Mouse (Mus musculus) right cerebral cortex, postnatal 4 days (tissue): ENCODE results near the gene Padi4.

Source experiments
- DNase-seq: peaks from one replicate; pipeline ENCODE4 v3.0.0-alpha.2; 2022

Gene Padi4

DNA sequence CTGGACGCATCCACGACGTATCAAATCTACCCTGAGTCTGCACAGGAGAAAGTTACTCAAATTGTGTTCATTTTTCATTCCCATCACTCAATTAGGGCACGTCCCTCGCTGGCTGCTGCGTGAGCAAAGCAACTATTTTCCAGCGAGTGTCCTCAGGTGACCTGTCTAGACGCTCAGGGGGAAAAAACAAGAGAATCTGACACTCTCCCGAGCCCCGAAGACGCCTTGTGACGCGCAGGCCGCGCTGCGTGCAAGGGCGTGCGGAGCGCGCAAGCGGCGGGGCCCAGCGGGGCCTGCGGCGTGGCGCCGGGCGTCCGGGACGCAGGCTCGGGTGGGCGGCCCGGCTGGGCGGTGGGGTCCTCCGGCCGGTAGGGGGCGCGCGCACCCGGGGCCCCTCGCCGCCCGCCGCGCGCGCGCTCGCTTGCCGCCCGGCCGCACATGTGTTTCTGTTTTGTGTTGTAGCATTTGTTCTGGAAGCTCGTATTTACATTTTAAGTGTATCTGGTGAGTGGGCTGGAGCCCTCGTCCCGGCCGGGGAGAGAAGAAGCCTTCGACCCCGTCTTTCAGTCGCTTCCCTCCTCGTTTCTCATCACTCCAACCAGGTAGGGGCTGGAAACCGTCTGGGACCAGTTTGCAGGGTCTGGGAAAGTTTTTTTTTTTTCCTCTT lies 72.9 kb downstream of the Padi4 start:
- DNase-seq: peak; percentile 84

DNA sequence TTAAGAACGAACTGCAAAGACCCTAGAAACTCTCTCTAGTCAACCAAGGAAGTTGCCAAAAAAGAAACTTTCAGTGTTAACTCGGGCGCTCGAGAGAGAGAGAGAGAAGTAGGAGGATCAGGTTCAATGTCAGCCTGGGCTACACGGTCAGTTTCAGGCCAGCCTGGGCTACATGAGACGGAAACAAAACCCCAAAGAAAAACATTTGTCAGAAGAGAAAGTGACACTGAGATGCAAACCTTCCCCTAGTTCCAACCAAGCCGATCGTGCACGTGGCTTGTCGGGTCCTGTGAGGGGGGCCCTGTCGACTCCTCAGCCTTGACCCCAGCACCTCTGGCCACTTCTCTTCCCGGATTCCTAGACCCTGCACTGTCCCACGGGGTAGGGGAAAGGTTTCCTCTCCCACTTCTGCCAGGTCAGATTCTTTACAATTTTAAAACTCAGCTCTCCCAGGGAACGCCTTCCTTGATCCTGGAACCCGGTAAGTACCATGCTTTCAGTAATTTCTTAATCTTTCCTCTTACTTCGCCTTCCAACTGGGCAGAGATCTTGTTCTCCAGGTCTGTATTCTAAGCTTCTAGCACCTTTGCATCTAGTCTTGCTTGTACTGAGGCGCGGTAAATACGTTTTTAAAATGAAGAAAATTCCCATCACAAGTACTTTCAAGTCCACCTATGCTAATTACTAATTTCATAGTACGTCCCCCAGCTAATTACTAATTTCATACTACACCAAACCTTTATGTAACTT lies 73.6 kb downstream of the Padi4 start, which contains the start of gene Rcc2:
TSS of gene Rcc2 (plus strand) at position 273 of the 750 bp plus-strand sequence.
- DNase-seq: no peak

DNA sequence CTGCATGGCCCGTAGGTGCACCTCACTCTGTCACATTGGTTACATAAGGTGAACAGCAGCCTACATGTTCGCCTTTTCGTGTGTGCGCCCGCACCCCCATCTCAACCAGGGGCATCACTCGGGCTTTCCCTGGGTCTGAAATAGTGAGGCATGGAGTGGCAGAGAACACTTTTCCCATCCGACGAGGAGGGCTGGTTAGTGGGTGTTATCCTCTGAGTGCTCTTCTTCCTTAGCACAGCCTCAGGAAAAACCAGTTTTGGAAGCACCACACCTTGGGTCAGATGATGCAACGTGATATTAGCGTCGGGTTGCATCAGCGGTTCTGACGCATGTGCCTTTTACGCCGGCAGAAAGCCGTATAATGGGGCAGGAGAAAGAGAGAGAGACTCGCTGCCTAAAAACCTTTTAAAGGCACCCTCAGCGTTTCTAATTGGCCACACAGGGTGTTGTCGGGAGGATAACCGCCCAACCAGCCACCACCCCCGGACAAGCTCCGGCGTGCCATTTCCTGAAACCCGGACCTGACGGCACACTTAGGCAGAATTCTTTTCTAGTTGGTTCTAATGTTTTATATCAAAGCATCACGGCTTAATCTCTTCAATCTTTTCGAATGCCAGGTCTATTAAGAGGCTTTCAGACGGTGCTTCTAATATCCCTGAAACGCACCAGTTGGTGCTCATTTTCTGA lies 74.5 kb downstream of the Padi4 start:
- no peak for DNase-seq
